ENCODE assay signal across 21 mouse cellular contexts in the genomic region with DNA sequence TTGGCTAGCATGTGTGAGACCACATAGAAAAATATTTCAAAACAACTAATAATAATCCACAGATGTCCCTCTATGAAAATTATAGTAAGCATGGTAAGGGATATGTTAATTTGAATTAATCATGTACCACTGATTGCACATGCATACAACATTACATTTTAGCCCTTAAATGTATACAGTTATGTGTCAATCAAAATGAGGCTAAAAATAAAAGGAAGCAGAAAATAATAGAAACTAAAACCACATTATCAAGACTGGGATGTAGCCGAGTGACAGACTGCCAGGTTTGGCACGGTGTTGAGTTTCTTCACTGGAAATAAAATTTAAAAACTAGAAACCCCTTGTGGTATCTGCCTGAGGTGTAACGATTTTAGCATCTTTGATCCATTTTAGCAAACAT. TPM values are rescaled to one million over a fixed set of nuclear protein-coding genes. Genes with fewer than 3 reads are reported as not detected.
"Had no signal": no experiment of that assay in that cellular context is flagged by ENCODE, and none has a peak within 500 bp of the region (broad histone marks: within the 10 kb centered on the region; RNA-seq: fewer than 3 reads in every experiment).

No protein-coding gene starts in this region.

- H3K4me1 ChIP-seq: intestine, embryonic 15.5 days; lung, embryonic 15.5 days; midbrain, embryonic 10.5 days; midbrain, embryonic 13.5 days; neural tube, embryonic 13.5 days; stomach, embryonic 15.5 days had no signal

- DNase-seq: kidney, adult 18-20 months; kidney, postnatal 14 days; retina, postnatal 1 day; thymus, postnatal 36 days had no signal

- ATAC-seq: intestine, embryonic 15.5 days; midbrain, embryonic 13.5 days; midbrain, embryonic 16.5 days had no signal

- H3K9me3 ChIP-seq: intestine, embryonic 15.5 days; lung, embryonic 15.5 days; midbrain, embryonic 10.5 days; midbrain, embryonic 13.5 days; neural tube, embryonic 13.5 days; stomach, embryonic 15.5 days had no signal

- H3K9ac ChIP-seq: intestine, embryonic 15.5 days; liver, embryonic 14.5 days; lung, embryonic 15.5 days; midbrain, embryonic 13.5 days; neural tube, embryonic 13.5 days; stomach, embryonic 15.5 days had no signal

- H3K4me3 ChIP-seq: intestine, embryonic 15.5 days; layer of hippocampus, adult 2 months; left cerebral cortex, adult 2 months; lung, embryonic 15.5 days; megakaryocyte, embryonic 14.5 days; midbrain, embryonic 10.5 days; midbrain, embryonic 13.5 days; myocyte; neural tube, embryonic 13.5 days; stomach, embryonic 15.5 days had no signal

- H3K27me3 ChIP-seq: intestine, embryonic 15.5 days; lung, embryonic 15.5 days; megakaryocyte, embryonic 14.5 days; midbrain, embryonic 13.5 days; neural tube, embryonic 13.5 days; stomach, embryonic 15.5 days had no signal

- H3K27ac ChIP-seq: intestine, embryonic 15.5 days; layer of hippocampus, adult 2 months; left cerebral cortex, adult 2 months; liver, embryonic 14.5 days; lung, embryonic 15.5 days; midbrain, embryonic 10.5 days; midbrain, embryonic 13.5 days; neural tube, embryonic 13.5 days; stomach, embryonic 15.5 days had no signal

- H3K36me3 ChIP-seq: intestine, embryonic 15.5 days; lung, embryonic 15.5 days; midbrain, embryonic 10.5 days; midbrain, embryonic 13.5 days; neural tube, embryonic 13.5 days; stomach, embryonic 15.5 days had no signal

RNA-seq across cellular contexts. Expression of gene Ly9, which starts 12.4 kb away (rescaled TPM):
- total RNA-seq: layer of hippocampus, adult 2 months; layer of hippocampus, postnatal 36 days; left cerebral cortex, adult 2 months; left cerebral cortex, postnatal 10 days; left cerebral cortex, postnatal 36 days had no signal
- polyA plus RNA-seq: limb, embryonic 11.5 days; midbrain, embryonic 10.5 days; midbrain, embryonic 13.5 days; myocyte had no signal

RNA-seq across cellular contexts. Expression of gene Slamf7, which starts 33.2 kb away (rescaled TPM):
- total RNA-seq: layer of hippocampus, adult 2 months; layer of hippocampus, postnatal 36 days; left cerebral cortex, postnatal 36 days had no signal
- polyA plus RNA-seq: kidney, embryonic 16.5 days; limb, embryonic 11.5 days; midbrain, embryonic 10.5 days; midbrain, embryonic 13.5 days; midbrain, embryonic 16.5 days; myocyte; neural tube, embryonic 13.5 days had no signal
